ENCODE assay signal across 2 mouse cellular contexts in the genomic region with DNA sequence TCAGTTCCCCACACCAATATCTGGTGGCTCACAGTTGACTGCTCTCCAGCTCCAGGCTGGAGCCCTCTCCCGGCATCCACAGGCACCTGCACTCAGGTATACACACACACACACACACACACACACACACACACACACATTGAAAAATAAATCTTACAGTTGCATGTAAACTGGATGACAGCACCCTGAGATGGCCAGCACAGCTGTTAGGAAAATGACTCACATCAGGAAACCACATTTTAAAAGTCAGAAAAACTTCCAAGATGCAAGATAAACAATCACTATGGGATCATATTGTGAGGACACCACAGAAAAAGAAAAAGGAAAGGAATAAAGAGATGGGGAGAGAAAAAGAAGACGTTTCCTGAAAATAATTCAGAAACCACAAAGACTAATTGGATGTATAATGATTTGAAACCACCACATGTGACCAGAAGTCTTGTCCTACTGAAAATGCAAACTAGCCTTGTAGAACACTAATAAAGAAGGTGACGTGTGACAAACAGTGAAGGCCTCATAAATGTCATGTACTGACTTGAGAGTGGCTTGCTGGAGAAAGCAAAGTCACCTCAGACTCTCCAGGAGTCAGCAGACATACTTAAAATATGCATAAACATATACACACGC.
TF ChIP-seq lines count a peak whose summit lies in the region.

No protein-coding gene starts in this region.

TF ChIP-seq in CH12.LX, 34 proteins besides CTCF, POLR2A, EP300 and RAD21 (continued from another document):
- TF ChIP-seq SIN3A (IDR thresholded peaks at IDR 0.05; ENCODE audit: low read length) (0 out of 2 replicates have a peak, but pooled peaks have one; percentile 27), ZNF384 (IDR thresholded peaks at IDR 0.05; ENCODE audit: low read depth, low read length) (no peak), ETS1 (conservative IDR thresholded peaks at IDR 0.05; ENCODE audit: low read depth, low read length) (peak; percentile 65), JUN (IDR thresholded peaks at IDR 0.05; ENCODE audit: insufficient read depth, low read depth, low read length) (peak; percentile 29; the same call in 1 of the 2 replicates), IRF4 (IDR thresholded peaks at IDR 0.05; ENCODE audit: low read depth, low read length) (peak; percentile 53; the same call in 1 of the 2 replicates), TCF12 (IDR thresholded peaks at IDR 0.05; ENCODE audit: low read depth, low read length) (peak; percentile 29; the same call in 1 of the 2 replicates), BHLHE40 (IDR thresholded peaks at IDR 0.05; ENCODE audit: low read depth, low read length) (peak; percentile 53)

TF ChIP-seq in myocyte, 11 proteins besides CTCF, POLR2A, EP300 and RAD21 (continued from another document):
- TF ChIP-seq MYOG (IDR thresholded peaks at IDR 0.05; ENCODE audit: control insufficient read depth in 1 of 3, insufficient read depth in 1 of 3, insufficient read length in 2 of 3, low read depth in 2 of 3) (peak in 1 of 3 experiments; percentile 11), POLR2AphosphoS2 (IDR thresholded peaks at IDR 0.05; ENCODE audit: insufficient read length, low read depth) (no peak), MAX (IDR thresholded peaks at IDR 0.05; ENCODE audit: low read depth) (no peak), REST (IDR thresholded peaks at IDR 0.05; ENCODE audit: insufficient read depth, insufficient read length) (no peak)
